Mouse (Mus musculus) liver, embryonic 11.5 days (tissue): Measurements from ENCODE around the gene Acad10. TPM values are rescaled to one million over a fixed set of nuclear protein-coding genes. Genes with fewer than 3 reads are reported as not detected.
"Not testable (repeated sequence)": the region's sequence is repeated elsewhere in the genome, so short reads cannot be mapped to it uniquely, and the experiment has no call there.

Experiments
- ATAC-seq: fragments of 200-750 bp; cut with Nextera tagmentation; replicated peaks from 2 replicates; pipeline ENCODE4 v1.8.0; 2017; ENCODE audit warnings: moderate number of reproducible peaks, mild to moderate bottlenecking, moderate TSS enrichment, moderate library complexity; ENCODE audit not compliant: low FRiP score
- DNase-seq: peaks from one replicate; pipeline ENCODE4 v3.0.0-alpha.2; 2017; ENCODE audit warnings: low spot score
- H3K27ac ChIP-seq: fragments of 300-500 bp; sonication (generic); 2 replicates; pipeline ENCODE4 v1.5.1; 2014; ENCODE audit warnings: mild to moderate bottlenecking, low read depth, low read length, control low read depth
- H3K27me3 ChIP-seq: fragments of 300-500 bp; sonication (generic); replicated peaks from 2 replicates; pipeline ENCODE4 v1.6.1; 2014; ENCODE audit warnings: low read length, mixed read lengths; ENCODE audit not compliant: control insufficient read depth, insufficient read depth
- H3K36me3 ChIP-seq: fragments of 300-500 bp; sonication (generic); 2 replicates; pipeline ENCODE4 v1.6.1; 2014; ENCODE audit warnings: mild to moderate bottlenecking, low read length, moderate library complexity, mixed read lengths; ENCODE audit not compliant: control insufficient read depth, insufficient read depth
- H3K4me1 ChIP-seq: fragments of 300-500 bp; sonication (generic); replicated peaks from 2 replicates; pipeline ENCODE4 v1.6.1; 2014; ENCODE audit warnings: low read length, mixed read lengths; ENCODE audit not compliant: control insufficient read depth, insufficient read depth
- H3K4me2 ChIP-seq: fragments of 300-500 bp; sonication (generic); 2 replicates; pipeline ENCODE4 v1.6.1; 2014; ENCODE audit warnings: mild to moderate bottlenecking, control low read depth, moderate library complexity
- H3K4me3 ChIP-seq: fragments of 300-500 bp; sonication (generic); 2 replicates; pipeline ENCODE4 v1.5.1; 2014; ENCODE audit warnings: low read depth, low read length, control low read depth
- H3K9ac ChIP-seq: fragments of 300-500 bp; sonication (generic); 2 replicates; pipeline ENCODE4 v1.6.1; 2014; ENCODE audit warnings: low read depth, low read length, control low read depth
- H3K9me3 ChIP-seq: fragments of 300-500 bp; sonication (generic); 2 replicates; pipeline ENCODE4 v1.6.1; 2016; ENCODE audit warnings: low read length, inconsistent platforms, mixed read lengths; ENCODE audit not compliant: control insufficient read depth
- WGBS: fragments of 180-500 bp; shearing (Covaris S2); extraction: QIAGEN DNeasy Blood & Tissue Kit; methylation state at CpG from one replicate; pipeline ENCODE4 v1.1.7; 2014; 5-methylcytosine and 5-hydroxymethylcytosine counted together
- polyA plus RNA-seq: library from polyadenylated mRNA; unstranded; fragments of >200 nt; fragmentation: Nextera tagmentation; extraction: Ambion mirVana; gene quantifications from 2 replicates; pipeline ENCODE4 v1.2.1, GENCODE M21; 2014

Acad10 gene
- polyA plus RNA-seq, 1 experiment from 2014 or later: 2.7 TPM

DNA sequence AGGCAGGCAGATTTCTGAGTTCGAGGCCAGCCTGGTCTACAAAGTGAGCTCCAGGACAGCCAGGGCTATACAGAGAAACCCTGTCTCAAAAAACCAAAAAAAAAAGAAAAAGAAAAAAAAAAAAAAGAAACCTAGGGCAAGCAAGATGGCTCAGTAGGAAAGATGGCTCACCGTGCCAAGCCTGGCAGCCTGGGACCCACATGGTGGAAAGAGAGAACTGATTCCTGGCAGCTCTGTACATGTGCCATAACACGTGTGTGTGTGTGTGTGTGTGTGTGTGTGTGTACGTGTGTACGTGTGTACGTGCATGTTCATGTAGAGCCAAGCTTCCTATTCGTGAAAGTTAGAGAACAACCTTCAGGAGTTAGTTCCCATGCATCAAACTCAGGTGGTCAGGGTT, 31.1 kb upstream of the Acad10 start:
- not testable (repeated sequence) for H3K9me3 ChIP-seq, H3K27me3 ChIP-seq, ATAC-seq, H3K36me3 ChIP-seq, H3K4me3 ChIP-seq, H3K4me2 ChIP-seq, H3K4me1 ChIP-seq, DNase-seq, H3K27ac ChIP-seq, H3K9ac ChIP-seq
- 86% methylated on average over 7 of the region's 7 CpGs for WGBS

DNA sequence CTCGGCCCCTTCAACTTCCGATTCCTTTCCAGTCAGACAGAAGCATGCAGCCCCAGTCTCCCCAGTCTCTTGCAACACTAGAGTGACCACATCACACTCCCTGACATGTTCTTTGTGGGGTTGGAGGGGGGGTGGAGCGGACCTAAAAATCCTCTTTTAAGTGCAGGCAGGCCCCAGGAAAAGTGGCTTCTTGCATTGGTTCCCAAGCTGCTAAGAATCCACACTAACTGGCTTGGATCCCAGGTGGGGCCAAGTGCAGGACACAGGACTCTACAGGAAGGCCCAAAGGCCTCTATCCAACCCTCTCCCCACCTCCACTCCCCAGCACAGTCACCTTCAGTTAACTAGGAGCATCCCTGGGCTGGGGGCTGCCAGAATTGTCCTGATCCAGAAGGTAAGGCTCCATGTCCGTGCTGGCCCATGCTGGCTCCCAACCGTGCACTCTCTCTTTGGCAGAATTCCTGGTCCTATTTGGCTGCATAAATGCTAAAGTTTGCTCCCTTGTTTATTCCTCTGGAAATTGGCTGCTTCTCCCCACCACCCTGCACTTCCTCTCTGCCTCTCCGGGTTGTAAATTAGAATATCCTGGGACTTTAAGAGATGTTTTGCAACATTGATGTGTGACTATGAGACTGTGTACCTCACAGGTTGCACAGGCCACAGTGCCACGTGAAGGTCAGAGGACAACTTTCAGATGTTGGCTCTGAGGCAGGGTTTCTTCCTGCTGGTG, 30.3 kb upstream of the Acad10 start:
- no peaks in the 10 kb centered on the region for H3K9me3 ChIP-seq
- H3K27ac ChIP-seq: no peak overlapping the region
- no peak overlapping the region for H3K4me3 ChIP-seq
- H3K4me2 ChIP-seq: no peak overlapping the region
- WGBS: 80% methylated on average over 7 of the region's 7 CpGs
- H3K9ac ChIP-seq: no peak overlapping the region; the same call in 1 of the 2 replicates
- no peaks in the 10 kb centered on the region; the same call in 1 of the 2 replicates for H3K4me1 ChIP-seq
- peaks cover 6% of the 10 kb centered on the region for H3K36me3 ChIP-seq
- ATAC-seq: no peak
- no peaks in the 10 kb centered on the region for H3K27me3 ChIP-seq
- no peak for DNase-seq

DNA sequence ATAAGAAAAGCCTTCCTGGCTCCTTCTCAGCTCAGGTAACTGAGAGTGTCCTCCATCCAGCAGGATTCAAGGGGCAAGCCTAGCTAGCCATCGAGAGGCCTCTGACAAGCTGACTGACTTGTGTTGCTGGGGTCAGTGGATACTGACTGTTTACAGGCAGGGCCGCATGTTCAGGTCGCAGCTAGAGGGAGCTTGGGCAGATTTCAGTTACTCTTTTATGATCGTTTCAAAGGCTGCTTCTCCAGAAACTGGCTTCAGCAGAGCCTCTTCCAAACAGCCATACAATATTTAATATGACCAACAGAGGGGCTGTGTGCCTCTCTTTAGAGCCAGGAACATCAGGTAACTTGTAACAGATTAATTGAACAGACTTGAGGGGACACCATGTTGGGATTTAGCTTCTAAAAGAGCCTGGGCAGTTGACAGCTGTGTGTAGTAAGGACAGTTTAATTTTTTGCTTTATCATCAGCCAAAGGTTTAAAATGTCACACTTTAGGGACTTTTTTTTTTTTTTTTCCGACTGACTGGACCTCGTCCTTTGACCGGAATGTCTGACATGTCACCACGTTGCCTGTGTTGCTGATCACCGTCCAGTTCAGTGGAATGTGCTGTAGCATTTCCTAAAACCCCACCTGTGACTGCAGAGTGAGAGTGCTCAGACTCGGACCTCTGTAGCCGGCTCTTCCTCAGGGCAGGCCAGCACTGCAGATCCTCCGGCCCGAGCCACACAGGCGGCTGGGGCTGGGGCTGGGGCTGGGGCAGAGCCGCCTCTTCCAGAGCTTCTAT, 26.0 kb upstream of the Acad10 start:
- peaks cover 33% of the 10 kb centered on the region for H3K36me3 ChIP-seq
- ATAC-seq (no peak), DNase-seq (no peak)
- no peaks in the 10 kb centered on the region for H3K27me3 ChIP-seq
- no peak overlapping the region for H3K4me3 ChIP-seq
- no peak overlapping the region for H3K4me2 ChIP-seq
- no peak overlapping the region for H3K9ac ChIP-seq
- no peaks in the 10 kb centered on the region for H3K9me3 ChIP-seq
- WGBS: 81% methylated on average over 15 of the region's 15 CpGs
- H3K4me1 ChIP-seq: no peaks in the 10 kb centered on the region
- no peak overlapping the region for H3K27ac ChIP-seq

DNA sequence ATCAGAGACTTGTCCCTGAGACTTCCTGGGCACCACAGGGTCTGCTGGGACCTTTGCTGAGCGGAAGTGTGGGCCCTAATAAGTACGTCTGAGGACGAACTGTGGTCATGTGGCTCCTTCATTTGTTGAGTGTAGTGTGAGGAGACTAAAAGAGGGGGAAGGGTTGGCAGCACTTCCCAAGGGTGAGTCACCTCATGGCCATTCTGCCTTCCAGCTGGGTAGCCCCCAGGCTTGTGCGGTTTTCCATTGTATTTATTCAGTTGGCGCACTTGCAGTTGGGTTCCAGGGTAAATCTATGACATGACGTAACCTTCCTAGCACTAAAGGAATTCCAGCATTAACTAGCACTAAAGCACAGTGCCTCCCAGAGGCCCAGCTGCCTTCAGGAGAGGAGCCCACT, 25.2 kb upstream of the Acad10 start:
- Histone ChIP-seq H3K4me3 (no peak overlapping the region), H3K27me3 (no peaks in the 10 kb centered on the region), H3K9ac (no peak overlapping the region), H3K4me2 (no peak overlapping the region), H3K27ac (no peak overlapping the region), H3K36me3 (peaks cover 39% of the 10 kb centered on the region), H3K9me3 (no peaks in the 10 kb centered on the region), H3K4me1 (no peaks in the 10 kb centered on the region)
- no peak for DNase-seq
- ATAC-seq: no peak
- 92% methylated on average over 6 of the region's 6 CpGs for WGBS

DNA sequence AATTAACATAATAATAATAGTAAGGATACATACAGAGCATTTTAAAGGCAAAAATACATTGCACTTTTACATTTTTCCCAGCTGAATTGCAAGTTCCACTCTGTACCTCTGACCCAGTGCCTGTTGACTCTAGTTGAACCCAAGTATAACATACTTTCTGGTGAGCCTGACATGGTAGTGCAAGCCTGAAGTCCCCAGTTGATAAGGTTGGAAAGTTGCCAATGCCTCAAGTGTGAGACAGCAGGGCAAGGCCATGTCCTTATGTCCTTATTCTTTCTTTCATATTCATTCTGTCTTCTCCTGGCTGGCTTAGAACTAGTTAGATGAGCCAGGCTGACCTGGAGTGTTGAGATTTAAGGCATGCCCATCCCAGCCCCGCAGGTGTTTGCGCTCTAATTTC, 21.9 kb upstream of the Acad10 start:
- DNase-seq (no peak), ATAC-seq (no peak)
- peaks cover 57% of the 10 kb centered on the region for H3K36me3 ChIP-seq
- H3K27me3 ChIP-seq: no peaks in the 10 kb centered on the region
- H3K4me1 ChIP-seq: no peaks in the 10 kb centered on the region
- H3K9me3 ChIP-seq: no peaks in the 10 kb centered on the region
- H3K4me3 ChIP-seq: no peak overlapping the region
- 91% methylated on average over 2 of the region's 2 CpGs for WGBS
- H3K4me2 ChIP-seq: no peak overlapping the region
- H3K9ac ChIP-seq: no peak overlapping the region
- H3K27ac ChIP-seq: no peak overlapping the region

DNA sequence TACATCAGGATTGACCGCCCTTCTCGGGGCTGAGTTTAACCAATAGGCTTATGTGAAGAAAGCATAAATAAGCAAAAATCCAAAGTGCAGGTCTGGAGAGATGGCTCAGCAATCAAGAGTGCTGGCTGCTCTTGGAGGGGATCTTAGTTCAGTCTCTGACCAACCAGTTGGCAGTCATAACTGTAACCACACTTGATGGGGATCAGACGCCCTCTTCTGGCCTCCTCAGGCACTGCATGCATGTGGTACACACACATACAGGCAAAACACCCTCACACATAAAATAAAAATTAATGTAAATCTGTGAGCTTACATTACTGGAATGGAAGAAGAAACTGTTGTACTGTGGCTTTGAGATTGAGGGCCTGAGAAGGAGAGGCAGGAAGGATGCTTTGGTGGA, 10.1 kb upstream of the Acad10 start:
- peaks cover 13% of the 10 kb centered on the region for H3K36me3 ChIP-seq
- no peak overlapping the region for H3K9ac ChIP-seq
- no peak for DNase-seq
- WGBS: 85% methylated on average over 3 of the region's 3 CpGs
- no peak overlapping the region for H3K27ac ChIP-seq
- no peaks in the 10 kb centered on the region for H3K27me3 ChIP-seq
- H3K4me3 ChIP-seq: no peak overlapping the region
- no peak overlapping the region for H3K4me2 ChIP-seq
- H3K4me1 ChIP-seq: no peaks in the 10 kb centered on the region
- ATAC-seq: no peak
- no peaks in the 10 kb centered on the region for H3K9me3 ChIP-seq

DNA sequence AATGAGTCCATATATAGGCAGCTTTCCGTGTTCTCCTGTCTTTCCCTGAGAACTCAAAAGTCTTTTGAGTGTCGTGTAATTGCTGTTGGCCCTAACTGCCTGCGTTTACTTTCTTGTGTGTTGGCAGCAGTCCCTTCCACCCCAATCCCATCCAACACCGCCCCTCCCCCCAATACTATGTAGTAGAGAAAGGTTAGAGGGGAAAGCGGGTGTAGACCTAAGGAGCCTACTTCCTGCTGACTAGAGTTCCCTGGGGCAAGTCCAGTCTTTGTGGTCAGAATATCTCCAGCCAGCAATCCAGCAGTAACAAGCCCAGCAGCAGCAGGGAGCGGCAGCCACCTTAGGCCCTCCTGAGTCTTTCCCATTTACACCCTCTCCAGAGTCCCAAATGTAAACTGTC, 8.1 kb upstream of the Acad10 start:
- H3K4me2 ChIP-seq: no peak overlapping the region
- no peak overlapping the region for H3K27ac ChIP-seq

DNA sequence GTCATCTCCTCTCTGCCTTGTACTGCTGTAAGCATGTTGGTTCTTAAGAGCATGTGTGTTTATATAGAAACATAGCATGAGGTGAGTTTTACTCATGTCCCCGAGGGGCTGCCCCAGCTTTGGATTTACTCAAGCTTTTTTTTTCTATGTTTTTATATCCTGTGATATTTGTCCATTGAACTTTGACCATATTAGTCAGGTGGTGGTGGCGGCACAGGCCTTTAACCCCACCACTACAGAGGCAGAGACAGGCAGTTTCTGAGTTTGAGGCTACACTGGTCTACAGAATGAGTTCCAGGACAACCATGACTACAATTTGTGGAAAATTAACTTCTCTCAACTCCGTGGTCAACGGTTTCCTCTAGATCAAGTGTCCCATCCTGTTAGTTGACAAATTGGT, 6.8 kb upstream of the Acad10 start:
- no peak for ATAC-seq
- H3K4me1 ChIP-seq: no peaks in the 10 kb centered on the region
- peaks cover 18% of the 10 kb centered on the region for H3K36me3 ChIP-seq
- 75% methylated on average over 4 of the region's 4 CpGs for WGBS
- DNase-seq: no peak
- no peaks in the 10 kb centered on the region for H3K9me3 ChIP-seq
- no peak overlapping the region for H3K9ac ChIP-seq
- no peak overlapping the region for H3K4me2 ChIP-seq
- H3K4me3 ChIP-seq: no peak overlapping the region
- H3K27me3 ChIP-seq: no peaks in the 10 kb centered on the region
- H3K27ac ChIP-seq: no peak overlapping the region

More for the DNA sequence above, 8.1 kb upstream of the Acad10 start:
- Histone ChIP-seq H3K9ac (no peak overlapping the region), H3K4me1 (no peaks in the 10 kb centered on the region), H3K27me3 (no peaks in the 10 kb centered on the region), H3K36me3 (peaks cover 15% of the 10 kb centered on the region), H3K9me3 (no peaks in the 10 kb centered on the region), H3K4me3 (no peak overlapping the region)
- DNase-seq (no peak), ATAC-seq (no peak)
- WGBS: 72% methylated on average over 6 of the region's 6 CpGs

DNA sequence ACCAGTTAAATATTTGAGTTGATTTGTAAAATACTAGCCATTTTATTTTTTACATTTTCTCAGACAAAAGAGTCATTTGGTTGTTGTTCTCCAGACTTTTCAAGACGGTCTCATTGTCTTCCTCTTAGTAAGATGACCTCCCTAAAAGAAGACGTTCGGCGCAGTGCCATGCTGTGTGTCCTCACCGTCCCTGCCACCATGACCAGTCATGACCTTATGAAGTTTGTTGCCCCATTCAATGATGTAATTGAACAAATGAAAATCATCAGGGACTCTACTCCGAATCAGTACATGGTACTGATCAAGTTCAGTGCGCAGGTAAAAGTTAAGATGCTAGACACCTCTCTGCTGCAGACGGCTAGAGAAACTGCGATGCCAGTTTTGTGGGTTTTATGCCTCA, 4.7 kb upstream of the Acad10 start:
- no peaks in the 10 kb centered on the region for H3K27me3 ChIP-seq
- no peak for DNase-seq
- 93% methylated on average over 9 of the region's 9 CpGs for WGBS
- peaks cover 7% of the 10 kb centered on the region for H3K4me1 ChIP-seq
- H3K9me3 ChIP-seq: no peaks in the 10 kb centered on the region
- H3K4me3 ChIP-seq: no peak overlapping the region
- H3K9ac ChIP-seq: no peak overlapping the region
- H3K4me2 ChIP-seq: no peak overlapping the region
- no peak overlapping the region for H3K27ac ChIP-seq
- ATAC-seq: no peak
- H3K36me3 ChIP-seq: peaks cover 13% of the 10 kb centered on the region
